Mouse (Mus musculus) kidney, adult 18-20 months (tissue): ENCODE data around the gene H2-Aa.

Source experiments
- DNase-seq: peaks from one replicate; pipeline ENCODE4 v3.0.0; 2021

The H2-Aa gene

GRCm38 (mm10) chr17:34260551-34260950 is 27.1 kb downstream of the H2-Aa start:
- DNase-seq, result no peak

GRCm38 (mm10) chr17:34257594-34258375 is 29.8 kb downstream of the H2-Aa start, which contains the start of gene H2-Ab1:
Gene H2-Ab1, plus strand, starts transcription at chr17:34257689.
- peak; percentile 83 for DNase-seq

GRCm38 (mm10) chr17:34256501-34256900 is 31.1 kb downstream of the H2-Aa start:
- no peak for DNase-seq

GRCm38 (mm10) chr17:34251666-34252065 is 36.0 kb downstream of the H2-Aa start:
- no peak for DNase-seq

GRCm38 (mm10) chr17:34249878-34250277 is 37.7 kb downstream of the H2-Aa start:
- DNase-seq, result peak; percentile 54

- DNase-seq, result no peak
These were observed 38.3 kb downstream of the H2-Aa start for GRCm38 (mm10) chr17:34249361-34249760.

- DNase-seq, result no peak
These were observed 38.9 kb downstream of the H2-Aa start for GRCm38 (mm10) chr17:34248764-34249163.

GRCm38 (mm10) chr17:34247047-34247446 is 40.6 kb downstream of the H2-Aa start:
- no peak for DNase-seq

GRCm38 (mm10) chr17:34244656-34245055 is 43.0 kb downstream of the H2-Aa start:
- DNase-seq, result no peak

GRCm38 (mm10) chr17:34240916-34241315 is 46.7 kb downstream of the H2-Aa start:
- DNase-seq, result no peak

GRCm38 (mm10) chr17:34240366-34240765 is 47.3 kb downstream of the H2-Aa start:
- no peak for DNase-seq

GRCm38 (mm10) chr17:34239601-34240041 is 48.0 kb downstream of the H2-Aa start:
- DNase-seq, result no peak

- no peak for DNase-seq
These were observed 48.9 kb downstream of the H2-Aa start, which contains the start of gene H2-Ob for GRCm38 (mm10) chr17:34238706-34239105. Gene H2-Ob, plus strand, starts transcription at chr17:34238903.

GRCm38 (mm10) chr17:34237741-34238140 is 49.9 kb downstream of the H2-Aa start:
- DNase-seq, result no peak

- DNase-seq, result no peak
These were observed 50.9 kb downstream of the H2-Aa start for GRCm38 (mm10) chr17:34236691-34237090.

- peak; percentile 83 for DNase-seq
These were observed 52.7 kb downstream of the H2-Aa start for GRCm38 (mm10) chr17:34234926-34235325.
